Mouse (Mus musculus): ENCODE measurements at regions not wholly inside any gene's neighbourhood (a gene's known extent, or its start where the extent isn't known, plus 50 kb on each side); places are given as distances from the start of the nearest gene placed in this dataset.
"Not testable (repeated sequence)": the region's sequence is repeated elsewhere in the genome, so short reads cannot be mapped to it uniquely, and the experiment has no call there.

DNA sequence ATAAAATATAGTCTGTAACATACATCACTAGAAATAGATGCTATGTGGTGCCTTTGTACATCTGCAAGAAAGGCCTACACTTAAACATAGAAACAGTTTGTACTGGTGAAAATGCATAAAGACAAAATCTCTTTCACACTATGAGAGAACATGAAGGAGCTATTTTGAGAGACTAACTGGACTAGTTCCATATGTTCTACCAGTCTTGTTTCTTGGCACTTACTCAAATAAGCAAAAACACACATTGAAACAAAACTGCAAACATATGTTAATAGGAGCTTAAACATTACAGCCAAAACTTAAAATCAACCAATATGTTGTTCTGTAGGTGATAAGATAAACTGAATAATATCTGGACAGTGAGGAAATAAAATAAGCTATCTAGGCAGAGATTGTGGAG is 1157.1 kb upstream of the Nova1 start:
- Histone ChIP-seq H3K9me3 (no peaks in the 10 kb centered on the region), H3K27me3 (no peaks in the 10 kb centered on the region), H3K4me1 (no peaks in the 10 kb centered on the region), H3K36me3 (no peaks in the 10 kb centered on the region), H3K4me3 (no peak overlapping the region), H3K9ac (replicated peaks) (no peak overlapping the region), H3K4me2 (replicated peaks) (no peak overlapping the region), H3K27ac (replicated peaks) (no peak overlapping the region)
- ATAC-seq (ENCODE audit: low FRiP score, low read depth) = no peak

DNA sequence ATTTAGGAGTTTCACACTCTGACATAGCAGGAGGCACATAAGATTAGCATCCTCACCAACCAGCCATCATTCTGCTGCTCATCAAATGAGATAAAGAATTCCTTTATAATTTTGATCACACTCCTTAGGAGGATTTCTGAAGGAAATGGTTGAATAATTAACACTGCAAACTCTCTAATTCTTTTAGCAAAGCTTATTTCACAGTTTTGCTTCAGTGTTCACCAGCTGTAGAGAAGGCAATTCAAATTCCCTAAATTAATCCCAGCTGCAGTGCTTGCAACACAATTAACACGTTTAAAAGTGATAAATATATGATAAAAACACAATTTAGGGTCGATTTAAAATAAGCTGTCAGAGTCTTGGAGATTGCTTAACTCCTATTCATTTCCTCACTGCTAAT is 1150.9 kb upstream of the Nova1 start:
- Histone ChIP-seq H3K9ac (replicated peaks) (no peak overlapping the region), H3K4me1 (no peaks in the 10 kb centered on the region), H3K27ac (replicated peaks) (no peak overlapping the region), H3K36me3 (no peaks in the 10 kb centered on the region), H3K4me2 (replicated peaks) (no peak overlapping the region), H3K4me3 (no peak overlapping the region), H3K27me3 (no peaks in the 10 kb centered on the region), H3K9me3 (no peaks in the 10 kb centered on the region)
- ATAC-seq (ENCODE audit: low FRiP score, low read depth) = no peak
- WGBS = 34% methylated on average over 2 of the region's 2 CpGs

DNA sequence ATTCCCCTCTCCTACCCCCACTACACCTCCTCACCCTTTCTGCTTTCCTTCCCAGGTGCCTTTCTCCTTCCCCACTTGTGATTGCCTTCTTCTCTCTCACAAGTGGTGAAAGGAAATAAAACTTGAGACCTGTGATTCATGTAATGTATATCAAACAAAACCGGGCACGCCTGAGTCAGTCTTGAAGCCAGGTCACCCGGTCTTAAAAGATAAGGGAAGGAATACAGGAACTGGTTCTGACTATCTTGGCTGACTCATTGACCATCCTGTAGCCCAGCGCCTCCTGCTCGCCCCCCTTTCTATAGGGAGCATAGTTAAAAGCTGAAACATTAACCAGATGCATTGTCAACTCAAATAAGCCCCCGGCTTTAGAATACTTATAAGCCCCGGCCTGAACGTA is 1135.6 kb upstream of the Nova1 start:
- Histone ChIP-seq H3K4me2 (replicated peaks) (no peak overlapping the region), H3K4me3 (no peak overlapping the region), H3K9me3 (no peaks in the 10 kb centered on the region), H3K36me3 (no peaks in the 10 kb centered on the region), H3K4me1 (no peaks in the 10 kb centered on the region), H3K27ac (replicated peaks) (no peak overlapping the region), H3K9ac (replicated peaks) (no peak overlapping the region), H3K27me3 (no peaks in the 10 kb centered on the region)
- no peak for ATAC-seq (ENCODE audit: low FRiP score, low read depth)
- WGBS = 88% methylated on average over 8 of the region's 8 CpGs

DNA sequence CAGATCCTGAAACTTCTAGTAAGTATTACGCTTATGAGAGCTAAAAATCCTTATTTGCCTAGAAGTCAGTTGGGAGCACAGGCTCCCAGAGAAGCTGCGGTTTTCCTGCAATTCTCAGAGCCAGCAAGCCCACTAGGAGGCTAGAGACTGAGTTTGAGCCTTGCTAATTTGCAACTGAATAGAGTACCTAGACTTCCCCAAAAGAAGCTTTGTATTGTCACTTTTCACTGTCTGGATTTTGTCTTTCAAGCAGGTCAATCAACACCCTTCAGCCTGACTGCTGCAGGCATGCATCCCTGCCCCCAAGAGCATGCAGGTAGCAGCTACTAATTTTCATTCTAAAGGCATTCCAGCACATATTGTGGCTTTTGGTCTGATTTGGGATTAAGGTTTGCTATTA is 1120.8 kb upstream of the Nova1 start:
- 30% methylated on average over 2 of the region's 2 CpGs for whole genome bisulfite sequencing
- ATAC-seq (ENCODE audit: low FRiP score, low read depth); H3K4me3 ChIP-seq; H3K9ac ChIP-seq (replicated peaks); H3K27me3 ChIP-seq; H3K9me3 ChIP-seq; H3K36me3 ChIP-seq; H3K4me2 ChIP-seq (replicated peaks); H3K27ac ChIP-seq (replicated peaks); H3K4me1 ChIP-seq: not testable (repeated sequence)

DNA sequence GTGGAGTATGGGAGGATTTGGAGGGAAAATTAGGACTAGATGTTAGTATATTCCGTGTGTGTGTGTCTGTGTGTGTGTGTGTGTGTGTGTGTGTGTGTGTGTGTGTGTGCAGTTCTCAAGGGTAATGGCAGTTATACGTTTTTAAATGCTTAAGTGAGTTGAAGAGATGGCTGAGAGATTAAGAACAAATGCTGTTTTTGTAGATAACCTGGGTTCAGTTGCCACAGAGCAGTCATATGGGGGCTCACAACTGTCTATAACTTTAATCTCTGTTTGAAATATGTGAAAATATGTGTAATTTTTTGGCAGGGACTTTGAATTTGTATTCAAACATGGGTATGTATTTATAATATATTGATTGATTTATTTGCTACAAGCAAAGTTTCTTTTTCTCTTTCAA is 1108.3 kb upstream of the Nova1 start:
- H3K4me2 ChIP-seq (replicated peaks) = no peak overlapping the region
- 60% methylated on average over 2 of the region's 2 CpGs for WGBS
- no peaks in the 10 kb centered on the region for H3K9me3 ChIP-seq
- H3K27ac ChIP-seq (replicated peaks) = no peak overlapping the region
- H3K4me1 ChIP-seq = no peaks in the 10 kb centered on the region
- no peak for ATAC-seq (ENCODE audit: low FRiP score, low read depth)
- H3K36me3 ChIP-seq = no peaks in the 10 kb centered on the region
- no peak overlapping the region for H3K9ac ChIP-seq (replicated peaks)
- no peak overlapping the region for H3K4me3 ChIP-seq
- H3K27me3 ChIP-seq = no peaks in the 10 kb centered on the region

All from midbrain, embryonic 12.5 days (tissue).